Mouse (Mus musculus): Measurements from ENCODE around the gene Eml3. TPM values are rescaled to one million over a fixed set of nuclear protein-coding genes. Genes with fewer than 3 reads are reported as not detected.
"Not testable (repeated sequence)": the region's sequence is repeated elsewhere in the genome, so short reads cannot be mapped to it uniquely, and the experiment has no call there.

The Eml3 gene
- polyA plus RNA-seq, 1 experiment from 2014 or later = 17.0 TPM

- no peak overlapping the region for H3K27ac ChIP-seq
- WGBS (ENCODE audit: missing documents) = 89% methylated on average over 9 of the region's 9 CpGs
- peaks cover 50% of the 10 kb centered on the region for H3K36me3 ChIP-seq (ENCODE audit: inconsistent target)
- no peak overlapping the region for H3K4me3 ChIP-seq (ENCODE audit: inconsistent target)
- peaks cover 40% of the 10 kb centered on the region for H3K79me2 ChIP-seq (ENCODE audit: inconsistent target)
Measured at GRCm38 (mm10) chr19:8952241-8952640, 22.9 kb downstream of the Eml3 start.

GRCm38 (mm10) chr19:8953135-8954039, 24.0 kb downstream of the Eml3 start, which contains the start of gene Tut1:
Tut1 (plus strand) TSS chr19:8953847.
- Histone ChIP-seq H3K79me2 (ENCODE audit: inconsistent target) (peaks cover 47% of the 10 kb centered on the region), H3K36me3 (ENCODE audit: inconsistent target) (peaks cover 39% of the 10 kb centered on the region), H3K4me3 (ENCODE audit: inconsistent target) (peak within 1 kb of the TSS; percentile 97), H3K27ac (peak within 1 kb of the TSS; percentile 70)
- WGBS (ENCODE audit: missing documents) = under 1% methylated on average over 40 of the region's 46 CpGs

GRCm38 (mm10) chr19:8954171-8954570, 24.8 kb downstream of the Eml3 start:
- Histone ChIP-seq H3K27ac (peak overlapping the region; percentile 70), H3K79me2 (ENCODE audit: inconsistent target) (peaks cover 54% of the 10 kb centered on the region), H3K36me3 (ENCODE audit: inconsistent target) (peaks cover 38% of the 10 kb centered on the region), H3K4me3 (ENCODE audit: inconsistent target) (peak overlapping the region; percentile 97)
- 4% methylated on average over 9 of the region's 9 CpGs for WGBS (ENCODE audit: missing documents)

GRCm38 (mm10) chr19:8962256-8962655, 32.9 kb downstream of the Eml3 start:
- H3K27ac ChIP-seq = no peak overlapping the region
- peaks cover 50% of the 10 kb centered on the region for H3K79me2 ChIP-seq (ENCODE audit: inconsistent target)
- H3K36me3 ChIP-seq (ENCODE audit: inconsistent target) = peaks cover 66% of the 10 kb centered on the region
- no peak overlapping the region for H3K4me3 ChIP-seq (ENCODE audit: inconsistent target)
- 100% methylated on average over 2 of the region's 2 CpGs for WGBS (ENCODE audit: missing documents)

- 92% methylated on average over 11 of the region's 11 CpGs for WGBS (ENCODE audit: missing documents)
- Histone ChIP-seq H3K79me2 (ENCODE audit: inconsistent target) (peaks cover 55% of the 10 kb centered on the region), H3K4me3 (ENCODE audit: inconsistent target) (no peak overlapping the region), H3K27ac (no peak overlapping the region), H3K36me3 (ENCODE audit: inconsistent target) (peaks cover 65% of the 10 kb centered on the region)
Measured at GRCm38 (mm10) chr19:8965075-8965474, 35.7 kb downstream of the Eml3 start.

- 76% methylated on average over 8 of the region's 8 CpGs for WGBS (ENCODE audit: missing documents)
- Histone ChIP-seq H3K36me3 (ENCODE audit: inconsistent target) (peaks cover 68% of the 10 kb centered on the region), H3K79me2 (ENCODE audit: inconsistent target) (peaks cover 62% of the 10 kb centered on the region), H3K4me3 (ENCODE audit: inconsistent target) (peak overlapping the region; percentile 73), H3K27ac (peak overlapping the region; percentile 93)
Measured at GRCm38 (mm10) chr19:8965771-8966170, 36.4 kb downstream of the Eml3 start.

- Histone ChIP-seq H3K79me2 (ENCODE audit: inconsistent target) (peaks cover 66% of the 10 kb centered on the region), H3K27ac (peak overlapping the region; percentile 93), H3K36me3 (ENCODE audit: inconsistent target) (peaks cover 69% of the 10 kb centered on the region), H3K4me3 (ENCODE audit: inconsistent target) (peak overlapping the region; percentile 73)
- WGBS (ENCODE audit: missing documents) = 37% methylated on average over 5 of the region's 5 CpGs
Measured at GRCm38 (mm10) chr19:8966198-8966589, 36.8 kb downstream of the Eml3 start.

- H3K36me3 ChIP-seq (ENCODE audit: inconsistent target) = peaks cover 69% of the 10 kb centered on the region
- peak within 1 kb of the TSS; percentile 95 for H3K4me3 ChIP-seq (ENCODE audit: inconsistent target)
- H3K27ac ChIP-seq = peak within 1 kb of the TSS; percentile 93
- H3K79me2 ChIP-seq (ENCODE audit: inconsistent target) = peaks cover 72% of the 10 kb centered on the region
- WGBS (ENCODE audit: missing documents) = under 1% methylated on average over 46 of the region's 52 CpGs
Measured at GRCm38 (mm10) chr19:8966590-8967372, 37.4 kb downstream of the Eml3 start, which contains the start of gene Eef1g. Eef1g (plus strand) TSS chr19:8967041.

GRCm38 (mm10) chr19:8967373-8967743, 38.0 kb downstream of the Eml3 start:
- 0% methylated on average over 8 of the region's 8 CpGs for WGBS (ENCODE audit: missing documents)
- Histone ChIP-seq H3K4me3 (ENCODE audit: inconsistent target) (peak overlapping the region; percentile 95), H3K79me2 (ENCODE audit: inconsistent target) (peaks cover 78% of the 10 kb centered on the region), H3K27ac (peak overlapping the region; percentile 69), H3K36me3 (ENCODE audit: inconsistent target) (peaks cover 69% of the 10 kb centered on the region)

- Histone ChIP-seq H3K4me3 (ENCODE audit: inconsistent target) (peak overlapping the region; percentile 95), H3K27ac (peak overlapping the region; percentile 69), H3K79me2 (ENCODE audit: inconsistent target) (peaks cover 83% of the 10 kb centered on the region), H3K36me3 (ENCODE audit: inconsistent target) (peaks cover 69% of the 10 kb centered on the region)
- WGBS (ENCODE audit: missing documents) = 2% methylated on average over 7 of the region's 9 CpGs
Measured at GRCm38 (mm10) chr19:8967893-8968292, 38.5 kb downstream of the Eml3 start.

GRCm38 (mm10) chr19:8972491-8972890, 43.1 kb downstream of the Eml3 start:
- whole genome bisulfite sequencing (ENCODE audit: missing documents) = 98% methylated on average over 7 of the region's 8 CpGs
- H3K79me2 ChIP-seq (ENCODE audit: inconsistent target) = peaks cover 100% of the 10 kb centered on the region
- H3K27ac ChIP-seq = not testable (repeated sequence)

GRCm38 (mm10) chr19:8974638-8975037, 45.3 kb downstream of the Eml3 start:
- Histone ChIP-seq H3K79me2 (ENCODE audit: inconsistent target) (peaks cover 100% of the 10 kb centered on the region), H3K4me3 (ENCODE audit: inconsistent target) (no peak overlapping the region), H3K36me3 (ENCODE audit: inconsistent target) (peaks cover 70% of the 10 kb centered on the region), H3K27ac (no peak overlapping the region)
- WGBS (ENCODE audit: missing documents) = 92% methylated on average over 1 of the region's 1 CpGs

More at GRCm38 (mm10) chr19:8972491-8972890, 43.1 kb downstream of the Eml3 start:
- not testable (repeated sequence) for H3K4me3 ChIP-seq (ENCODE audit: inconsistent target)
- peaks cover 71% of the 10 kb centered on the region for H3K36me3 ChIP-seq (ENCODE audit: inconsistent target)

GRCm38 (mm10) chr19:8975491-8975890, 46.1 kb downstream of the Eml3 start:
- Histone ChIP-seq H3K79me2 (ENCODE audit: inconsistent target) (peaks cover 100% of the 10 kb centered on the region), H3K27ac (no peak overlapping the region), H3K4me3 (ENCODE audit: inconsistent target) (no peak overlapping the region), H3K36me3 (ENCODE audit: inconsistent target) (peaks cover 62% of the 10 kb centered on the region)
- 88% methylated on average over 2 of the region's 2 CpGs for WGBS (ENCODE audit: missing documents)

GRCm38 (mm10) chr19:8976535-8976934, 47.2 kb downstream of the Eml3 start:
- Histone ChIP-seq H3K4me3 (ENCODE audit: inconsistent target) (no peak overlapping the region), H3K27ac (no peak overlapping the region), H3K36me3 (ENCODE audit: inconsistent target) (peaks cover 51% of the 10 kb centered on the region), H3K79me2 (ENCODE audit: inconsistent target) (peaks cover 99% of the 10 kb centered on the region)
- WGBS (ENCODE audit: missing documents) = 74% methylated on average over 3 of the region's 3 CpGs

All from macrophage (primary cell).